Mouse (Mus musculus) megakaryocyte, embryonic 14.5 days (primary cell): ENCODE measurements around the gene Syt16.

Source experiments
- FLI1 ChIP-seq: IDR thresholded peaks from 2 replicates; pipeline ENCODE4 v1.6.1; 2012; ENCODE audit warnings: low read length, inconsistent platforms, mixed read lengths
- GATA1 ChIP-seq: IDR thresholded peaks from 3 replicates; pipeline ENCODE4 v1.6.1; 2012; ENCODE audit warnings: mixed read lengths, low read length, inconsistent platforms, borderline replicate concordance

- TF ChIP-seq GATA1 (no peak), FLI1 (no peak)
Observed at GRCm38 (mm10) chr12:74303418-74304294, 306.2 kb downstream of the Syt16 start.
